Mouse (Mus musculus): ENCODE measurements around the gene Gramd4.
"Not testable (repeated sequence)": the region's sequence is repeated elsewhere in the genome, so short reads cannot be mapped to it uniquely, and the experiment has no call there.

Gramd4 gene

GRCm38 (mm10) chr15:86119186-86119585 lies 61.7 kb downstream of the Gramd4 start:
- no peak for DNase-seq

GRCm38 (mm10) chr15:86122261-86122949 lies 64.9 kb downstream of the Gramd4 start:
- DNase-seq = peak; percentile 81 to 83

GRCm38 (mm10) chr15:86123409-86123808 lies 65.9 kb downstream of the Gramd4 start:
- DNase-seq = no peak

GRCm38 (mm10) chr15:86124359-86124758 lies 66.9 kb downstream of the Gramd4 start:
- peak; percentile 78 to 87 for DNase-seq

GRCm38 (mm10) chr15:86129036-86129435 lies 71.5 kb downstream of the Gramd4 start:
- DNase-seq = no peak

- no peak for DNase-seq
Observed at GRCm38 (mm10) chr15:86130657-86131056, 73.2 kb downstream of the Gramd4 start.

- DNase-seq = peak; percentile 84 to 90
Observed at GRCm38 (mm10) chr15:86134941-86135783, 77.7 kb downstream of the Gramd4 start.

GRCm38 (mm10) chr15:86137638-86138037 lies 80.1 kb downstream of the Gramd4 start:
- DNase-seq = peak; percentile 41 to 48

- DNase-seq = peak; percentile 68 to 77
Observed at GRCm38 (mm10) chr15:86140323-86140722, 82.8 kb downstream of the Gramd4 start.

- DNase-seq = peak in 1 of 2 experiments; percentile 35
Observed at GRCm38 (mm10) chr15:86144577-86144976, 87.1 kb downstream of the Gramd4 start.

- no peak for DNase-seq
Observed at GRCm38 (mm10) chr15:86145046-86145445, 87.6 kb downstream of the Gramd4 start.

GRCm38 (mm10) chr15:86146922-86147321 lies 89.4 kb downstream of the Gramd4 start:
- no peak for DNase-seq

GRCm38 (mm10) chr15:86150593-86150992 lies 93.1 kb downstream of the Gramd4 start:
- DNase-seq = no peak

- no peak for DNase-seq
Observed at GRCm38 (mm10) chr15:86153481-86153960, 96.0 kb downstream of the Gramd4 start.

- no peak for DNase-seq
Observed at GRCm38 (mm10) chr15:86156492-86156891, 99.0 kb downstream of the Gramd4 start.

GRCm38 (mm10) chr15:86159093-86159492 lies 101.6 kb downstream of the Gramd4 start:
- DNase-seq = no peak

- DNase-seq = no peak
Observed at GRCm38 (mm10) chr15:86159719-86160118, 102.2 kb downstream of the Gramd4 start.

GRCm38 (mm10) chr15:86160906-86161305 lies 103.4 kb downstream of the Gramd4 start:
- no peak for DNase-seq

GRCm38 (mm10) chr15:86161800-86162199 lies 104.3 kb downstream of the Gramd4 start:
- DNase-seq = not testable (repeated sequence)

- DNase-seq = no peak
Observed at GRCm38 (mm10) chr15:86164718-86165345, 107.3 kb downstream of the Gramd4 start.

- no peak for DNase-seq
Observed at GRCm38 (mm10) chr15:86165811-86166590, 108.5 kb downstream of the Gramd4 start.

GRCm38 (mm10) chr15:86167032-86167655 lies 109.6 kb downstream of the Gramd4 start:
- DNase-seq = peak; percentile 81 to 89

Measured in cerebellum, adult 18-20 months (tissue).